Mouse (Mus musculus) E14TG2a.4 (cell line): ENCODE results near the gene Pde4d.

Source experiments
- CTCF ChIP-seq: conservative IDR thresholded peaks from 2 replicates; pipeline ENCODE4 v1.5.1; 2014; ENCODE audit warnings: low read length
- POU5F1 ChIP-seq: IDR thresholded peaks from 2 replicates; pipeline ENCODE4 v1.6.1; 2014; ENCODE audit warnings: low read length, borderline replicate concordance

- no peak for TF ChIP-seq CTCF
- no peak for TF ChIP-seq POU5F1
Observed at GRCm38 (mm10) chr13:109354017-109354416, 904.3 kb downstream of the Pde4d start.
